10 mouse cellular contexts compared by ENCODE assay signal in genomic region chr5:24283181-24283580, GRCm38 (mm10).
"Had no signal": no experiment of that assay in that cellular context is flagged by ENCODE, and none has a peak within 500 bp of the region (broad histone marks: within the 10 kb centered on the region; RNA-seq: fewer than 3 reads in every experiment).

No protein-coding gene starts in this region.

- ATAC-seq: liver, postnatal 0 days; midbrain, embryonic 16.5 days had no signal

- DNase-seq: liver, postnatal 0 days; lung, embryonic 14.5 days; lung, postnatal 10 days; lung, postnatal 4 days; midbrain, embryonic 14.5 days; right cerebral cortex, postnatal 14 days; thymus, adult 2 months; thymus, postnatal 25 days; thymus, postnatal 4 days had no signal
